Mouse (Mus musculus) embryo, embryonic 11 days (tissue): ENCODE measurements at regions not wholly inside any gene's neighbourhood (a gene's known extent, or its start where the extent isn't known, plus 50 kb on each side); places are given as distances from the start of the nearest gene placed in this dataset.

Experiments used
- DNase-seq: peaks from one replicate; pipeline ENCODE4 v3.0.0-alpha.2; 2015

DNA sequence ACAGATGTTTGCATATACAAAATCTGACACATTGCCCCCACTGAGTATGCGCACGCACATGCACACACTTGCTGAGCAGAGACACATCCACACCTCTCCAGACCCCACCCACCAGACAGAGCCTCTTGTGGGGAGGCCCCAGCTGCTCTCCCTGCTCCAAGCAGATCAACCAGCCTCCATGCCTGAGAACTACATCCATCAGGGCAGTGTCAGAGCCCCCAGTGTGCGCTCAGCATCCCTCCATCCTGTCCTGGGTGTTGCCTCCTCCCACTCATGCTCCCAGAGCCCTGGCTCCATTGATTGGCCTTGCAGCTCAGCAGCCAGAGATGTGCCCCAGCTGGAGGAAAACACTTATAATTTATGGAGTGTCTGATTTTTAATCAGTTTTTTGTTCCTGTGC lies 124.1 kb upstream of the Rpl38 start:
- no peak for DNase-seq

DNA sequence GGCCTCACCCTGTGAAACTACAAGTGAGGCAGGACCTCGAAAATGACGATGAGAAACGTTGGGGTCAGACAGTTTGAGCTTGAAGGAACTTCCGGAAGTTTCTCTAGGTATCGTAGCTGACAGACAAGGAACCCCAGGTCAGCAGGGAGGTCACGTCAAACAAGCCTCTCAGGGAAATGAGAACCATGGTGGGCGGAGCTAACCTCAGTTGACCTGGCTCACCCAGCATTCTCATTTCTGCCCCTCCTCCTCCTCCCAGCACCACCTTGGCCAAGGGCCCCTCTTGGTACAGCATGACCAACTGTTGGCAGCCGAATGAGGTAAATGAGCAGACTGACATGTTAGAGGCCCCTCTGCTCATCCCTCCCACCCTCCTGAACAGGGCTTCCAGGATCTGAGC lies 126.2 kb upstream of the Rpl38 start:
- DNase-seq = no peak

DNA sequence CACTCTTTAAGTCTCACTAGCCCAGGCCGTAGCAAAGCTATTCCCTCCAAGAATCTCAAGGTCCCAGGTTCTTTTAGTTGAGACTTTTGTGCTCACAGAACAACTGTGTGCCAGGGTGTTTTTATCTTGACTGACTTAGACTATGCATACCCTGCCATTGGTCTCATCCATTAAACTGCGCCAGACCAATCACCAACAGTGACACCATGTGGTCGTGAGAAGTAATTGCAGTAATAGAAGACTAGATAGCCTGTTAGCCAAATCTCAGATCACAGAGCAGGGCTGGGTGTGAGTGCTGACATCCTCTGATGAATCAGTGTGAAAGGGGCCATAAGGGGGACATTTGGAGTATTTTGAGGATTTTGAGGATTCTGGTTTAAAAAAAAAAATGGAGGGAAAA lies 127.8 kb upstream of the Rpl38 start:
- DNase-seq = no peak

GRCm38 (mm10) chr11:114536616-114537493 lies 131.5 kb upstream of the Rpl38 start:
- no peak for DNase-seq

DNA sequence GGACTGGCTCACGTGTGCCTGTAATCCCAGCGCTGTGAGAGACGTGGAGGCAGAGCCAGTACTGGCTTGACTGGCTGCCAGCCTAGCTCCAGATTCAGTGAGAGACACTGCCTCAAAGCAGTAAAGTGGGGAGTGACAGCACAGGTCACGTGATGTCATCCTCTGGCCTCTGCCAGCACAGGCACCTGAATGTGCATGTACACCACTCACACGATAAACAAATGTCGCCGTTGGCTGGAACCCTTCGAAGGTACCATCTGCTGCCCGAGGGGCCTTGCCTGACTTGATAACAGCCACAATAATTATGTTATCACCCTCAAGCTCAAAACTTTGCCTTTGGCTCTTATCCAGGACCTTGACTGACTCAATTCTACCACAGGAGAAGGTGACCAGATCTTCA lies 132.4 kb upstream of the Rpl38 start:
- no peak for DNase-seq

DNA sequence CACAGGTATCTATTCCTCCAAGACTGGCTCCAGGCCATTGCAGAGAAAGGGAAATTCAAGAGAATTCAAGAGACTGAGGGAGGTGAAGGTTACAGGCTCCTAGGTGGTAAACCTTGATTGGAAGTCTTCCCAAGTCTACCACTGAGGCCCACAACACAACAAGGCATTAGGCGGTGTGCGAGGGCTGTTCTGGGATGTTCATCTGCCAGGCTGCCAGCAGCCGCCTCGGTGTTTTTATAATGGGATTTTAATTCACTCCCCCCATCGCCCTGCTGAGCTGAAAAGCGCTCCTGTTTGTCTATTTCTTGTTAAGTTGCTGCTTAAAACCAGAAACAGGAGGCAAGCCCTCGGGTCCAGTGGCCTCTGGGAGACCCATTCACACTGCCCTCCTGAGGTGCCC lies 133.9 kb upstream of the Rpl38 start:
- DNase-seq = no peak

GRCm38 (mm10) chr11:114531241-114531765 lies 137.0 kb upstream of the Rpl38 start:
- no peak for DNase-seq

GRCm38 (mm10) chr11:114528937-114529772 lies 139.2 kb upstream of the Rpl38 start:
- no peak for DNase-seq

GRCm38 (mm10) chr11:114523444-114524238 lies 144.7 kb upstream of the Rpl38 start:
- peak; percentile 80 for DNase-seq

DNA sequence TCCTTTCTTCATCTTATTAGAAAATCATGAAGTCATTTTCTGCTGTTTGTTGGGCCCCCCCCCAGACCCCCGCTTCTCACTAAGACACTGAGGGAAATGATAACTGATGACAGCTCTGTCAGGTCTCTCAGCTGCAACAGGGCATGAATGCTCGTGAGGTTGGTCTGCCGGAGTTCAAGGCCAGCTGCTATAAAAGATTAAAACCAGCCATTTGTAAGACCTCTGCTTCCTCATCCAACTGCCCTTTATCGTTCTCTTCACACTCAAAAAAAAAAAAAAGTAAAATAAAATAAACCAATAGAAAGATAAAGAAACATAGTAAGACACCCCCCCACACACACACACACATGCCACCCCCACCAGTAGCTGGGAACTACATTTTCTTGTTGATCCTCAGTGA lies 153.0 kb upstream of the Rpl38 start:
- no peak for DNase-seq

- DNase-seq = no peak
These were observed 154.2 kb upstream of the Rpl38 start for GRCm38 (mm10) chr11:114514126-114514525.

DNA sequence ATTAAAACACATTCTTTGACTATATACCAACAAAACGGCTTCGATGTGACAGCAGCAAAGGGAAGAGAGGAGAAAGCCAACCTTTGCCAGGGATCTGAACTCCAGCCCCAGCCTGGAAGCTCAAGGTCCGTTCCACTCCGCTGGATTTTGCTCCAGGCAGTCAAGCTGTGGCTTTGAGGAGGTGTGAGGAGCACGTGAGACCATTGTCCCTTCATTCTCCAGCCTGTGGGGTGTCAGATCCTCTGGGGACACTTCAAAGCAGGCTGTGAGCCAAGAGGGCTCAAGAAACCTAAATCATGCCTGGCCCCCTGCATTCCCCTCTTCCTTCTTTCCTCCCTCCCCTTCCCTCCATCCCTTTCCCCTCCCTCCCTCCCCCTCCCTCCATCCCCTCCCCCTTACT lies 154.9 kb upstream of the Rpl38 start:
- no peak for DNase-seq

- DNase-seq = no peak
These were observed 156.3 kb upstream of the Rpl38 start for GRCm38 (mm10) chr11:114511994-114512393.

- no peak for DNase-seq
These were observed 165.8 kb upstream of the Rpl38 start for GRCm38 (mm10) chr11:114502562-114502961.

DNA sequence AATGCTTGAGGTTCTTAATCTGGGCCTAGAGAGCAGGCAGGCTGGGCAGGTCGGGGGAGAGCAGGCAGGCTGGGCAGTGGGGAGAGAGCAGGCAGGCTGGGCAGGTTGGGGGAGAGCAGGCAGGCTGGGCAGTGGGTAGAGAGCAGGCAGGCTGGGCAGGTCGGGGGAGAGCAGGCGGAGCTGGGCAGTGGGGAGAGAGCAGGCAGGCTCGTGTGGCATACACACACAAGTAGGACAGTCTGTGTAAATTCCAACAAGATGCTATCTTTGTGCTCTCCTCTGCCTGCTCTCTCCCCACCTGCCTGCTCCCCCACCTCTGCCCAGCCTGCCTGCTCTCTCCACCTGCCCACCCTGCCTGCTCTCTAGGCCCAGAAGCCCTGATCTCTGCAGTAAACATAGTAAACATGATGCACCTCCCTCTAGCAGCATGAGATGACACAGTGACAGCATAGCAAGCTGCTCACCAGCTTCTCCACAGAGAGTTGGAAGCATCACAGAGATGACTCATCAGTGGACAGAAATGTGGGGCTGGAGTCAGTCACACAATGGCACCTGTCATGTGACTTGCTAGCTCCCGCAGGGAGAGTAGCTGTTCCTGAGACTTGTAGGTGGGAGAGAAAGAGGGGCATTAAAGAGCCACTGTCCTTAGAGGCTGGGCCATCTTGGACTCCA lies 166.3 kb upstream of the Rpl38 start:
- no peak for DNase-seq

DNA sequence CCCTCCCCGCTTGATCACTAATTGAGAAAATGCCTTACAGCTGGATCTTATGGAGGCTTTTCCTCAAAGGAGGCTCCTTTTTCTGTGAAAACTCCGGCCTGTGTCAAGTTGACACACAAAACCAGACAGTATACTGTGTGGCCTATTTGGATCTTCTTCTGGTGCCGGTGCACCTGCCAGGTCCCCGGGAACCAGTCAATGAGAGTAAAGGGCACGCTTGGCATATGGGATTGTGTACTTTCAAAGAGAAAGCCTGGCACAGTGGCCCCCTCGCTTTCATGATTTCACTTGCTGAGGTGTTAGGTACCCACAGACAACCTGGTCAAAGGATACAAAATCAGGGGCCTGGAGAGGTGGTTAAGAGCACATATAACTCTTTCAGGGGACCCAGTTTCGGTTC lies 167.9 kb upstream of the Rpl38 start:
- DNase-seq = no peak

DNA sequence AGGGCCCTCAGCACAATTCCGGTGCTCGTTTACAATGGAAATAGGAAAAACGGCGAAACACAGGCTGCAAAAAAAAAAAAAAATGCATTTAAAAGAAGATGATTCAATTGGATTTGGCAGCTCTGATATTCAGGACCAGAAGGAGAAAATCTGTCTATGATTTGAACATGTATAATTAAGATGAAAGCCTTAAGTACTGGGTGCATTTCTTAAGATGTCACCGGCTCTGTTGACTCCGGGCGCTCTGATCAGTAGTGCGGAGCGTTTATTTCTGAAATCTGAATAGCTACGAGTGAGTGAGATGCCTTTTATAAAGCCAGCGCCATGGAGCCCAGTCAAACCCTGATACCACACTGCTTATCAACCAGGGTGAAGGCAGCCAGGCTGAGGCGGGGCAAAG lies 168.7 kb upstream of the Rpl38 start:
- DNase-seq = no peak

DNA sequence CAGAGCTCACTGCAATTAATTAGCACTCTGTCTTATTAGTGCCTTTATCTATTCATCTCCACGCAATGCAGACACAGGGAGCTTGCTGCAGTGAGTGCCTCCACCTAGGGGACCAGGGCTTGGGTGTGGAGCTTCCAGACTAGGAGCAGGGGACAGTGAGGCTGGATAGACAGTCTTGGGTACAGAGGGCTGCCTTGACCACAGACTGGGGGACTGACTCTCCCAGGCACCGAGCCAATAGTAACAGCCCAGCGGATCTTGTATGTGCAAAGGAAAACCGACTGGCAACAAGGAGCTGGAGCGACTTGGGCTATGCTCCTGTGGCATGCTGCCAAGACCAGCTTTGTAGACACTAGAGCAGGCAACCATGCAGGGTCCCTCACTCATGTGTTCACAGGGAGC lies 172.8 kb upstream of the Rpl38 start:
- no peak for DNase-seq

DNA sequence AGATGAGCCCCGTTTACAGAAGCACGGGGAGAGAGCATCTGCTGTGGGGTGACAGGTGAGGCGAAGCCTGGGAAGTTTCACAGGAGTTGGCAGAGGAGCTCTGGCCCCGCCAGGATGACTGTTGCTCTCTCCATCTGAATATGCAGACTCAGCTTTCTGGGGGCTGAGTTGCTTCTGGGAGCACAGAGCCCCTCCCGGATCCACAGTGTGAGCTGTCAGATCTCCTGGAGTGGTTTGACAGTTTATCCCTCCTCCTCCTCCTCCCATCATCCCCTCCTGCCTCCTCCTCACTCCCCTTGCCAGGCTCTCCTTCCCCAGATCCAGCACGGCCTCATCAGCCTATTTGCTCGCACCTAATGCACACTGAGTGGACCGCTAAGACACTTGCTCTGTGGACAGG lies 181.9 kb upstream of the Rpl38 start:
- no peak for DNase-seq

DNA sequence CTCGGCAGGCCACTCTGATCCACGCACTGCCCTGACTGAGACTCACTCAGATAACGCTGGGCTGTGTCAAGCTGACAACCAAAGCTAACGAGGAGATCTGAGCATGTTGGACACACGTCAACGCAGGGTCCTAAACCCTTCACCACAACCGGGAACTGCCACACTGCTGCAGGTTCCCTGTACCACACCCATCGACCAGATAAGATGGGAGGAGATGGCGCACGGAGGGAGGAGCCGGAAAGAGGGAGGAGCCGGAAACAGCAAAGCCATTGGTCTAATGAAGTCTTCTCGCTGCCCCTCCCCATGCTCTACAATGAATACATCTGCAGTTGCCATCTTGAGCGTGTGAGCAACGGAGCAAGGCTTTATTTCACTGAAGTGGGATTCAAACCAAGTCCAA lies 182.9 kb upstream of the Rpl38 start:
- no peak for DNase-seq

DNA sequence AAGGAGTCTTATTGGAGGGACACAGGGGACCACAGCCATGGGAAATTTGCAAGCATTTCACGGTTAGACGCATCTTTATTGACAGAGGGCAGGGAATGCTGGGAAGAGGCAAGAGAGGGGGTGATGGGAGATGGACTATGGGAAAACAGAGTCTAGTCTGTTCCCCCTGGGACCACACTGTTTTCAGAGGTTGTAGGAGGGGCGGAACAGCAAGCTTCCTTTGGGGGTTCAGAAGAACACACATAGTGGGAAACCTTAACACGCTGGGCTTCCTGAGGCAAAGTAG lies 183.7 kb upstream of the Rpl38 start:
- DNase-seq = no peak

DNA sequence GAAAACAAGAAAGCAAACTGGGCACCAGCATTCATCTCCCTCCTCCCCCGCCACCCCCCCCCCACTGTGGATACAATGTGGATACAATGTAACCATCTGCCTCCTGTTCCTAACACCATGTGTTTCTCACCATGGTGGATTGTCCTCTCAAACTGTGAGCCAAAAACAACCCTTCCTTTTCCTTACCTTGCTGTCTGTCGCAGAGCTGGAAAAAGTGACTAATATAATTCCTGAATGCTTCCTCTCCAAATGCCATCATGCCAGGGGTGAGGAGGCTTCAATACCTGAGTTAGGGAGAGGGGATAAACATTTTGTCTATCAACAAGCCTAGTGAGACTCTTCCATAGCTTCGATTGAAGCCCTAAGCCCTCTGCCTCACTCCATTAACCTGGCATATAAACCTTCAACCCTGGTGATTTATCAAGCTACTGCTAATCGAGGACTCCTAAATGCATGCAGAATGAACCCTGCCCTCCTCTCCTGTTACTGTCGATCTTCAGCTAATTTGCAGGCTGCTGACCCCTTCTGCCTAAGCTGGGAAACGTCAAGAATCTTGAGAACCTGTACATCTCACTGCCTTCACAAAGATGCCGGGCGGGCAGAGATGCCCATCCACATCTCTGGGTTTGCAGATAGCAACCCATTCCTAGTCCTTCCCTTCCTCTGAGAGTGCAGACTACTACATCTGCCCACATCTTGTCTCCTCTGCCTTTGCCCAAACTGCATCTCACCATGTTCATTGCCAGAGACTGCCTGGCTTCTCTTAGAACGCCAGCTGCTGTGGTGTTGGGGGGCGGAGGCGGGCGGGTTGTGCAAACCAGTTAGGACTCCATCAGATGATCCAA lies 184.3 kb upstream of the Rpl38 start:
- DNase-seq = no peak
